8 mouse cellular contexts compared by ENCODE assay signal in the genomic region with DNA sequence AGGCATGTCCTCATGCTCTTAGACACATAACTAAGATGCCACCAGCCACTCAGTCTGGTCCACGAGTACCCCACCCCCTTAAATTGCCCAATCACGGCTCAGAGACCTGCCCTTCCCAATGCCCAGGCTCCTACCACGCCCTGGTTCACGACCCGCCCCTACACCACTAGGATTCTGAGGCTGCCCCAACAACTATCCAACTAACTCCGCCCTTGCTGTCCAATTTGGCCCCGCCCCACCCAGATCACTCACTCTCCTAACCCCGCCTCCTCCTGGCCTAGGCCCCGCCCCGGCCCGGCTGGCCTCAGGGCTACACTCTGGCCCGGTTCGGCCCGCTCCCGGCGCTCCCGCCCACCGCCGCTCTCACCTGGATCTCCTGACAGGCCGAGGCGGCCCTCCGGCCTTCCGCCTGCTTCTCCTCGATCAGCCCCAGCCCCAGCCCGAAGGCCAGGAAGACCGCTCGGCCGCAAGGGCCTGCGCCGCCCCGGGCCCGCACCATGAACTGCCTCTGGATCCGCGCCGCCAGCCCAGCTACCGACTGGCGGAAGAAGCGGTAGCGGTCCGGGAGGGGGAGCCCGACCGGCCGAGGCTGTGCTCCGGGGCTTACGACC. TPM values are rescaled to one million over a fixed set of nuclear protein-coding genes. Genes with fewer than 3 reads are reported as not detected.
DNase-seq lines count a peak whose midpoint lies in the region; ATAC-seq and TF ChIP-seq lines count a peak whose summit lies in the region.

No protein-coding gene starts in this region.

- peak; percentile 87 for ATAC-seq in hindbrain, embryonic 16.5 days
- peak; percentile 90 for ATAC-seq in megakaryocyte, adult 5-6 weeks (ENCODE audit: poor library complexity, severe bottlenecking)

- no peaks in the 10 kb centered on the region for H3K9me3 ChIP-seq in hindbrain, embryonic 16.5 days (ENCODE audit: control insufficient read depth, low read length)

- intact Hi-C loops in left cerebral cortex, adult 2 months (cut with DNase I): no loop called here

- under 1% methylated on average over 42 of the region's 45 CpGs for WGBS in hindbrain, embryonic 16.5 days

- H3K9ac ChIP-seq in hindbrain, embryonic 16.5 days (ENCODE audit: low read depth, low read length): peak overlapping the region; percentile 81

- DNase-seq in ZHBTc4 (ENCODE audit: low read depth, low spot score): peak; percentile 96
- DNase-seq in cerebellum, postnatal 4 days (ENCODE audit: low spot score in 2 of 2): peak; percentile 69 to 87
- DNase-seq in gastrocnemius, adult 18-20 months (ENCODE audit: low spot score): peak; percentile 99
- DNase-seq in left cerebral cortex, adult 2 months (ENCODE audit: extremely low spot score in 1 of 2, low spot score in 2 of 2): peak; percentile 92
- peak; percentile 95 for DNase-seq in right cerebral cortex, adult 18-20 months
- DNase-seq in urinary bladder, adult 2 months (ENCODE audit: low spot score): peak; percentile 93

- H3K27me3 ChIP-seq in hindbrain, embryonic 16.5 days (replicated peaks; ENCODE audit: control insufficient read depth, insufficient read depth, low read length): no peaks in the 10 kb centered on the region

- peak overlapping the region; percentile 93 for H3K27ac ChIP-seq in hindbrain, embryonic 16.5 days (ENCODE audit: low read depth, low read length)
- H3K27ac ChIP-seq in left cerebral cortex, adult 2 months: peak overlapping the region; percentile 98

- H3K4me1 ChIP-seq in hindbrain, embryonic 16.5 days (ENCODE audit: control insufficient read depth, insufficient read depth, low read depth, low read length): peaks cover 19% of the 10 kb centered on the region

- H3K4me2 ChIP-seq in hindbrain, embryonic 16.5 days (ENCODE audit: low read length): peak overlapping the region; percentile 69

- peak overlapping the region; percentile 84 for H3K4me3 ChIP-seq in hindbrain, embryonic 16.5 days (ENCODE audit: low read length)
- H3K4me3 ChIP-seq in left cerebral cortex, adult 2 months: peak overlapping the region; percentile 100

- H3K36me3 ChIP-seq in hindbrain, embryonic 16.5 days (ENCODE audit: control insufficient read depth, insufficient read depth, low read length): no peaks in the 10 kb centered on the region

- no peak for TF ChIP-seq CTCF in left cerebral cortex, adult 2 months (IDR thresholded peaks at IDR 0.05)

RNA-seq across cellular contexts. Expression of gene Pink1, which starts 0.5 kb away (rescaled TPM):
- 100 to 1,000 TPM; 737 to 833 TPM for total RNA-seq in gastrocnemius, adult 18-20 months (2021)
- 100 and 108 TPM in 2 replicates for polyA plus RNA-seq in hindbrain, embryonic 16.5 days (2015; fragmentation: Nextera tagmentation; extraction: Ambion mirVana)
- 100 to 1,000 TPM; 302 to 313 TPM for total RNA-seq in left cerebral cortex, adult 2 months (2021)
- total RNA-seq in megakaryocyte, adult 5-6 weeks (2015): 26.9 and 31.8 TPM in 2 replicates
- 29.8 and 32.2 TPM in 2 replicates for total RNA-seq in megakaryocyte, adult 5-6 weeks (2017)
- 92.3 and 122 TPM in 2 replicates for polyA plus RNA-seq in urinary bladder, adult 2 months (2012; rRNA removed)

RNA-seq across cellular contexts. Expression of gene Ddost, which starts 21.0 kb away (rescaled TPM):
- total RNA-seq in gastrocnemius, adult 18-20 months (2021): 10 to 100 TPM; 29.5 to 34.0 TPM
- 232 and 238 TPM in 2 replicates for polyA plus RNA-seq in hindbrain, embryonic 16.5 days (2015; fragmentation: Nextera tagmentation; extraction: Ambion mirVana)
- 10 to 100 TPM; 82.4 to 88.9 TPM for total RNA-seq in left cerebral cortex, adult 2 months (2021)
- total RNA-seq in megakaryocyte, adult 5-6 weeks (2015): 137 and 143 TPM in 2 replicates
- 100 and 102 TPM in 2 replicates for total RNA-seq in megakaryocyte, adult 5-6 weeks (2017)
- polyA plus RNA-seq in urinary bladder, adult 2 months (2012; rRNA removed): 133 and 138 TPM in 2 replicates

RNA-seq across cellular contexts. Expression of gene Cda, which starts 42.2 kb away (rescaled TPM):
- total RNA-seq in gastrocnemius, adult 18-20 months (2021): 1 to 10 TPM in 1 of 2 experiments, under 1 TPM in 1; 0.57 to 1.1 TPM
- polyA plus RNA-seq in hindbrain, embryonic 16.5 days (2015; fragmentation: Nextera tagmentation; extraction: Ambion mirVana): 7.9 and 8.1 TPM in 2 replicates
- total RNA-seq in left cerebral cortex, adult 2 months (2021): 1 to 10 TPM; 3.8 to 4.0 TPM
- total RNA-seq in megakaryocyte, adult 5-6 weeks (2015): not detected in 2 replicates
- not detected in 2 replicates for total RNA-seq in megakaryocyte, adult 5-6 weeks (2017)
- polyA plus RNA-seq in urinary bladder, adult 2 months (2012; rRNA removed): 3.3 and 4.1 TPM in 2 replicates

Comparison
In these comparisons a context has a peak if more than half of its experiments do, and no peak if none do; other contexts are left out.
1. Peak in every context shown above with its lines: DNase-seq, ATAC-seq, H3K4me3 ChIP-seq and H3K27ac ChIP-seq.
2. RNA of gene Pink1, which starts 0.5 kb away (total RNA-seq): 737 to 833 TPM in gastrocnemius, adult 18-20 months and 302 to 313 TPM in left cerebral cortex, adult 2 months; 26.9 to 32.2 TPM in megakaryocyte, adult 5-6 weeks; every median in the first group is over 4 times any median in the second.